Mouse (Mus musculus): ENCODE results near the gene Fank1. TPM values are rescaled to one million over a fixed set of nuclear protein-coding genes. Genes with fewer than 3 reads are reported as not detected.

Fank1 gene
- polyA plus RNA-seq, 1 experiment = not detected

DNA sequence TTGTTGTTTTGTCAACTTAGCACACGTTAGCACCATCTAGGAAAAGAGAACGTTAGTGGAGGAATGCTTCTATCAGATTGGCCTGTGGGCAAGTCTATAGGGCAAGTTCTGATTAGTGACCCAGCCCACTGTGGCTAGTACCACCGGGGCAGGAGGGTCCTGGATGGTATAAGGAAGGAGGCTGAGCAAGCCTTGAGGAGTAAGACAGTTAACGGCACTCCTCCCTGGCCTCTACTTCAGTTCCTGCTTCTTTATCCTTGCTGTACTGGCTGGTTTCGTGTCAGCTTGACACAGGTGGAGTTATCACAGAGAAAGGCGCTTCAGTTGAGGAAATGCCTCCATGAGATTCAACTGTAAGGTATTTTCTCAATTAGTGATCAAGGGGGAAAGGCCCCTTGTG lies 10.9 kb downstream of the Fank1 start:
- Histone ChIP-seq H3K4me3 (ENCODE audit: insufficient read depth, low read length) (no peak overlapping the region), H3K4me1 (ENCODE audit: control insufficient read depth, insufficient read depth, low read length) (peaks cover under 1% of the 10 kb centered on the region; the same call in 1 of the 2 replicates), H3K27ac (ENCODE audit: insufficient read depth, low read length) (no peak overlapping the region)
- no peak for TF ChIP-seq POLR2A (IDR thresholded peaks at IDR 0.05; ENCODE audit: low read depth, low read length)
- TF ChIP-seq CTCF (IDR thresholded peaks at IDR 0.05; ENCODE audit: borderline replicate concordance, insufficient read depth, low read length) = no peak

DNA sequence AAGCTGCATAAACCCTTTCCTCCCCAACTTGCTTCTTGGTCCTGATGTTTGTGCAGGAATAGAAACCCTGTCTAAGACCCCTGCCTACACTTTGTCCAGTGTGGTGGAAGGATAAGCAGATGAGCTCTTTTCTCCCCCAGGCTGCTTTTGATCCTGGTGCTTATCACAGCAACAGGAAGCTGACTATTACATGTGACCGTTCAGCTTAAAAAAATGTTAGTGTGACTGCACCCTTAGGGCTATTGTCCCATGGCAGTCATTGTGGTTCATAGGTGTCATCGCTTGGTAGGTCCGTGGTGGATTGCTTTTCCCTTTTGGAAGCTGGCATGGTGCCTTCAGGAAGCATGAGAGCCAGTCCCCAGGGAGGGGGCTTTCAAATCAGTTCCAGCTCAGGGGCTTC lies 11.5 kb downstream of the Fank1 start:
- no peak overlapping the region for H3K4me3 ChIP-seq (ENCODE audit: insufficient read depth, low read length)
- peaks cover 5% of the 10 kb centered on the region; the same call in 1 of the 2 replicates for H3K4me1 ChIP-seq (ENCODE audit: control insufficient read depth, insufficient read depth, low read length)
- no peak overlapping the region for H3K27ac ChIP-seq (ENCODE audit: insufficient read depth, low read length)
- TF ChIP-seq POLR2A (IDR thresholded peaks at IDR 0.05; ENCODE audit: low read depth, low read length) (no peak), CTCF (IDR thresholded peaks at IDR 0.05; ENCODE audit: borderline replicate concordance, insufficient read depth, low read length) (no peak)

DNA sequence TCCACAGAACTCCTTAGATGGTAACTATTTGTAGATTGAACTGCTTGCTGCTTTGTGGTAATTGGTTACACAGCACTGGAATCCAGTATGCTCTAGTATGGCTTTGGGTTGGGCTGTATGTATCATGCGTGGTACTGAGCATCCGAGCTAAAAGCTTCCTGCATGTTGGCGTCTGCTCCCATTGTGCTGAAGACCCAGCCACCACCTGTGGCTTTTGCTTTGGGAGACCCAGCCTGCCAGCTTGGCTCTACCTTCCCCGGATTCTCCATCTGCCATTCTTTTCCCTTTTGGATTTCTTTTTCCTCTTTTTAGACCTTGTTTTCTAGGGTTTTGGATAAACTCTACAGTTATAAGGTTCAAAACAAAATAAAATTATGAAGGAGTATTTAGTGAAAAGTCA lies 13.5 kb downstream of the Fank1 start:
- TF ChIP-seq CTCF (IDR thresholded peaks at IDR 0.05; ENCODE audit: borderline replicate concordance, insufficient read depth, low read length) (no peak), POLR2A (IDR thresholded peaks at IDR 0.05; ENCODE audit: low read depth, low read length) (no peak)
- Histone ChIP-seq H3K27ac (ENCODE audit: insufficient read depth, low read length) (no peak overlapping the region), H3K4me3 (ENCODE audit: insufficient read depth, low read length) (no peak overlapping the region), H3K4me1 (ENCODE audit: control insufficient read depth, insufficient read depth, low read length) (peaks cover 12% of the 10 kb centered on the region)

DNA sequence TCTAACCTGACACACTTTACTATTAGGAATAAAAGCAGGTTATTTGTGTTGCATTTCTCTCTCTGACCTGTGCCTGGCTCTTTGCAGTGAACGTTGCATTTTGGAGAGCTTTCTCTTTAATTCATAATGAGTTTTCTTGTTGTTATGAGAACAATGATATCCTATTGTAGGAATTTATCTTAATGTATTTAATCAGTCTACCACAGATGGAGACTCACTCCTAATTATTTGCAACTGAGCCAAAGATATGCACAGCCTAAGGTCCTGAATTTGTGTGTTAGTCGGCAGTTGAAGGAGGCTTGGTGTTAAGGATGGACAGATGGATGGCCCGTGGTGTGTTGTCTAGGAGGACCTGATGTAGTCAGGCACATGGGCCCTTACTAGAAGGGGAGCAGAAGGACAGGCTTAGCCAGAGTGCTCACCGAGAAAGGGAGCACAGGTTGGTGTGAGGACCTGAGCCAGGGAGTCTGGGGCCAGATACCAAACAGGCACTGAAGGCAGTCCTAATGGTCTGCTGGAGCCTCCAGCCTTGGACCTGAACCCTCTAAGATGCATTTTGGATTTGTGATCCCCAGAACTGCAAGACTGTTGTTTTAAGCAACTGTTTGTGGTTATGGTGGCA lies 14.1 kb downstream of the Fank1 start:
- H3K27ac ChIP-seq (ENCODE audit: insufficient read depth, low read length) = no peak overlapping the region
- no peak overlapping the region for H3K4me3 ChIP-seq (ENCODE audit: insufficient read depth, low read length)
- TF ChIP-seq POLR2A (IDR thresholded peaks at IDR 0.05; ENCODE audit: low read depth, low read length) = no peak
- TF ChIP-seq CTCF (IDR thresholded peaks at IDR 0.05; ENCODE audit: borderline replicate concordance, insufficient read depth, low read length) = no peak

DNA sequence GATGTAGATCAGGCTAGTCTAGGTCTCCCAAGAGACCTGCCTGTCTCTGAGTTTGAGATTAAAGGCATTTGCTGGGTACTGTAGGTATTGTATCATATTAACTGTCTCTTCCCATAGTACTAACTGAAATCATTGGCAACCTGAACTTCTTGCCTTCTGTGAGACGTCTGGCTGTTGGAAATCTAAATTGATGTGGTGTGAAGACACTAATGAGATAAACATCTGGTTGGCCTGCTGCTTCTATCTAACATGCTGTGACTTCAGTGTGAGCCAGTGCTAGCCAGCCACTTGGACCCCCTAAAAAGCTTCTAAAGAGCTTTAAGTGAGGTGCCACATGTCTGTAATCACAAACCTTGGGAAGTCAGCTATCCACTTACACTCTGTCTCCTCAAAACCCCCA lies 16.1 kb downstream of the Fank1 start:
- H3K4me3 ChIP-seq (ENCODE audit: insufficient read depth, low read length) = no peak overlapping the region
- no peak for TF ChIP-seq POLR2A (IDR thresholded peaks at IDR 0.05; ENCODE audit: low read depth, low read length)
- no peak for TF ChIP-seq CTCF (IDR thresholded peaks at IDR 0.05; ENCODE audit: borderline replicate concordance, insufficient read depth, low read length)
- peaks cover 12% of the 10 kb centered on the region for H3K4me1 ChIP-seq (ENCODE audit: control insufficient read depth, insufficient read depth, low read length)
- H3K27ac ChIP-seq (ENCODE audit: insufficient read depth, low read length) = no peak overlapping the region

More for the DNA sequence above, 14.1 kb downstream of the Fank1 start:
- H3K4me1 ChIP-seq (ENCODE audit: control insufficient read depth, insufficient read depth, low read length) = peaks cover 12% of the 10 kb centered on the region

DNA sequence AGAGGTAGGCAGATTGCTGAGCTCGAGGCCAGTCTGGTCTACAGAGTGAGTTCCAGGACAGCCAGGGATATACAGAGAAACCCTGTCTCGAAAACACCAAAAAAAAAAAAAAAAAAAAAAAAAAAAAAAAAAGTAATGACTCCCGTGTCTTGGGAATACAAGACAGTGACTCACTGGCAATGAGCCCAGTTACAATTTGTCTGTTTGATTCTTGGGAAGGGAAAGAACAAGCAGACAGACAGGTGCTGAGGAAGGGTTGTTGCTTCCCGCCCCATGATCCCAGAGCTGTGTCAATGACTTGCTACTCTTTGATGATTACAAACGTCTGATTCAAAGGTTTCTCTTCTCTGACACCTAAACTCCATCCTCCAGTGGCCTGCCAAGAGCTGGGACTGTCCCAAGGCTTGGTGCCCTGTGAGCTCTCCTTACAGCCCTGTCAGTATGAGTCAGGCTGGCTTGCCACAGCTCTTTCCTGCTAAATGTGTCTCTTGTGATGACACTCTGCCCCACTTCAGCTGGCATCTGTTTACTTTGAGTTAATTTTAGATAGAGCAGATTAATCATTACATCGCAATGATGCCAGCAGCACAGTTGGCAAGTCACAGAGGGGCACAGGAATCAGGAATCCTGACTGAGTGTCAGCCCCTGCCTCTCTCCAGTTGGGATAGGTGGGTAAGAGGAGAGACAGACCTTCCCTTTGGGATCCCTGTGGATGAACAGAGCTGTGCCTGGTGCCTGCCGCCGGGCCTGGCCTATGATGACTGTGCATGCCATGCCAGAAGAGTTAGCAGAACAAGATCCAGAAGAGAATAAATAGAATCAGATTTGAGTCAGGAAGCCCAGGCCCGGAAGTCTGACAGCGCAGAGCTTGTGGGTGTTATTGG lies 16.8 kb downstream of the Fank1 start:
- Histone ChIP-seq H3K4me3 (ENCODE audit: insufficient read depth, low read length) (no peak overlapping the region), H3K27ac (ENCODE audit: insufficient read depth, low read length) (no peak overlapping the region), H3K4me1 (ENCODE audit: control insufficient read depth, insufficient read depth, low read length) (peaks cover 12% of the 10 kb centered on the region)
- TF ChIP-seq CTCF (IDR thresholded peaks at IDR 0.05; ENCODE audit: borderline replicate concordance, insufficient read depth, low read length) = no peak
- no peak for TF ChIP-seq POLR2A (IDR thresholded peaks at IDR 0.05; ENCODE audit: low read depth, low read length)

DNA sequence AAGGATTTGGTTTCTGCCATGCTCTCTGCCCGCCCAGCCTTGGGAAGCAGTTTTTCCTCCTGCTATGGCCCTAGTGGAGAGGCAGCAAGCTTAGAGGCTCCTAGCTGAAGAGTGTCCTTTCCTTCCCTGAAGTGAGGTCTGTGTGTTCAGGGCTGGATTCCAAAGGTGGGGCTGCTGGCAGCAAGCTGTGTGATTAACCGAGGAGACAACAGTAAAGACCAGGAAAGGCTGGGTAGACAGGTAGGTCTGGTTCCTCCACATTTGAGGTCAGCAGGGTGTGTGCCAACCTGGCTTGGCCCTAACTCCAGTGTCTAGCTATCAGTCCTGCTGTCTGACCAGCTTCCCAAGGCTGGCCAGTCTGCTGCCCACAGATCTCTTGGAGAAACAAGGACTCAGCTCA lies 18.1 kb downstream of the Fank1 start:
- H3K27ac ChIP-seq (ENCODE audit: insufficient read depth, low read length) = no peak overlapping the region
- no peak overlapping the region for H3K4me3 ChIP-seq (ENCODE audit: insufficient read depth, low read length)
- no peak for TF ChIP-seq CTCF (IDR thresholded peaks at IDR 0.05; ENCODE audit: borderline replicate concordance, insufficient read depth, low read length)
- TF ChIP-seq POLR2A (IDR thresholded peaks at IDR 0.05; ENCODE audit: low read depth, low read length) = no peak
- peaks cover 12% of the 10 kb centered on the region for H3K4me1 ChIP-seq (ENCODE audit: control insufficient read depth, insufficient read depth, low read length)

DNA sequence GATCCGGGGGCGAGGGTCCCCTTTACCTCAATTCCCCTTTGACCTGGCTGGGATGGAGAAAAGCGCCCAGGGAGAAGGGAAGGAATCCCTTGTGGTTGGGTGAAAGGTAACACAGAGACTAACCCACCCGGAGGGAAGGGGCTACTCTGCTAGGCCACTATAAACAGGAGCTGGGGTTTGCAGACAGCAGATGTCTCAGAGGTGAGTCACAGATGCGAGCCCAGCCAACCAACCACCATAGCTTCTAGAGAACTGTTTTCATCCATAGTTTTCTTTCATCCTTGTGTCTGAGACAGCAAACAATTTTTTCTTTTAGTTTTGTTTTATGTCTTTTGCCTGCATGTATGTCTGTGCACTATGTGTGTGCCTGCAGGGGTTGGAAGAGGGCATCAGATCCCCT lies 23.3 kb downstream of the Fank1 start:
- Histone ChIP-seq H3K27ac (ENCODE audit: insufficient read depth, low read length) (no peak overlapping the region), H3K4me3 (ENCODE audit: insufficient read depth, low read length) (no peak overlapping the region), H3K4me1 (ENCODE audit: control insufficient read depth, insufficient read depth, low read length) (no peaks in the 10 kb centered on the region; the same call in 1 of the 2 replicates)
- TF ChIP-seq CTCF (IDR thresholded peaks at IDR 0.05; ENCODE audit: borderline replicate concordance, insufficient read depth, low read length) (no peak), POLR2A (IDR thresholded peaks at IDR 0.05; ENCODE audit: low read depth, low read length) (no peak)

DNA sequence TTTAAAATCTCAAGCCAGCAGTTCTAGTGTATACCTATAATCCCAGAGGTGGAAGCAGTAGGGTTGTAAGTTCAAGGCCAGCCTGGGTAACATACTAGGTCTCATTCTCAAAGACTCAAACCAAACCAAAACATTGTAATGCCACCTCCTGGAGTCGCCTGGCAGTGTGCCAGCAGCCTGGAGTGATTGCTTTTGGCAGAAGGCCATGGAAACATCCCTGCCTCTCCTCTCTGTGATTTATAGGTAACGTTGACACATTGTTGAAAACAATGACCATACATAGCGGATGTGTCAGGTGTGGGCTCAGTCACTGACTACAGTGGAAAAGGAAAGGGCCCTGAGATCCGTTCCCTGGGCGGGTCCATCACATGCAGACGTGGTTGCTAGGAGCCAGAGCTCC lies 25.2 kb downstream of the Fank1 start:
- H3K27ac ChIP-seq (ENCODE audit: insufficient read depth, low read length) = no peak overlapping the region
- TF ChIP-seq CTCF (IDR thresholded peaks at IDR 0.05; ENCODE audit: borderline replicate concordance, insufficient read depth, low read length) (no peak), POLR2A (IDR thresholded peaks at IDR 0.05; ENCODE audit: low read depth, low read length) (no peak)
- H3K4me1 ChIP-seq (ENCODE audit: control insufficient read depth, insufficient read depth, low read length) = no peaks in the 10 kb centered on the region; the same call in 1 of the 2 replicates
- H3K4me3 ChIP-seq (ENCODE audit: insufficient read depth, low read length) = no peak overlapping the region

DNA sequence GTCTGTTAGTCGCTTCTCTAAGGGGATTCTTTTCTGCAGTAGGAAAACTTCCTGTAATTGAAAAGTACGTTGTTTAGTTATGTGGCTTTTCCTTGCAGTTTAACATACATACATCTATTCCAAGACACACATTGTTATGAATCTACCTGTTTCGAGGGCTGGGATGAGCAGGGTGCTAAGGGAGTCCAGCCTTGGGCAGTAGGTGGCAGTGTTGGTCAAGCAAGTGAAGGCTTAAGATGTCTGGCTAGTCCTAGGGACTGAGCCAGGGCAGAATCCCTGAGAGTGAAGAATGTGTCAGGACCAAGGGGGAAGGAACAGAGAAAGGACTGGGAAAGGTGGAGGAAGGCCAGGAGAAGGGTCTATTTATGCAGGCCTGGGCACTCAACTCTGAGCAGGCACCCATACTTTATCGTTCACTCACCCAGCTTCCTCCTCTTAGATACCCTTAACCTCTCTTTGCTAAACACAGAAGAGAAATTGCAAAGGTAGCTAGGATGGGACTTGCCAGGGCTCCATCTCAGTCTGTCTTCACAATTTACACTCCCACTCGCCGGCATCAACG lies 29.0 kb downstream of the Fank1 start:
- Histone ChIP-seq H3K4me1 (ENCODE audit: control insufficient read depth, insufficient read depth, low read length) (no peaks in the 10 kb centered on the region), H3K27ac (ENCODE audit: insufficient read depth, low read length) (no peak overlapping the region), H3K4me3 (ENCODE audit: insufficient read depth, low read length) (no peak overlapping the region)
- no peak for TF ChIP-seq POLR2A (IDR thresholded peaks at IDR 0.05; ENCODE audit: low read depth, low read length)
- peak; percentile 97 for TF ChIP-seq CTCF (IDR thresholded peaks at IDR 0.05; ENCODE audit: borderline replicate concordance, insufficient read depth, low read length)
